Mouse (Mus musculus): ENCODE data around the gene Stat2.

- TF ChIP-seq POLR2A (IDR thresholded peaks at IDR 0.05; ENCODE audit: low read depth, low read length) (no peak), CTCF (IDR thresholded peaks at IDR 0.05; ENCODE audit: extremely low read depth, insufficient read length, insufficient replicate concordance, low read depth, low read length) (no peak)
Measured at GRCm38 (mm10) chr10:128315578-128315977, 45.2 kb downstream of the Stat2 start.
